Mouse (Mus musculus): Measurements from ENCODE around the gene Ankrd37.

Ankrd37 gene

DNA sequence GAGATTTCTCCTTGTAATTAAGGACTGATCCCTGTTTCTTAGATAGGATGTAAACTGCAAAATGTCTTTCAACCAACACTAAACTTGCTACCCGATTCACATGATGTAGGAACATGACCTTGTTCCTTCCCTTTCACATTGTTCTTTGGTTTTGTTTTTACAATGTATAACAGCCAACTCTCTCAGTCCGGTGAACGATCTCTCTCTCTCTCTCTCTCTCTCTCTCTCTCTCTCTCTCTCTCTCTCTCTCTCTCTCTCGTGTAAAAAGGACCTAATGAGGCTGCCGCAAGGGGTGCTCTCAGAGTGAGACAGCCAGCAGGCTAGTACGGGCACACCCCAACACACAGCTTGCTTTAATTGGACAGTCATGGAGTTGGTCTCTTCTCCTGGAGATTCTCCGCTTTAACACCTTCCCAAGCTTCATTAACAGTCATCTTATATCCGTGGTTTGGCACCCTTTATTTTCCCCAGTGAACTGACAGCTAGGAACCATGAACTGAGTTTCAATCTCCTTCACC lies 31.5 kb downstream of the Ankrd37 start:
- DNase-seq (ENCODE audit: low spot score in 2 of 2) = no peak

- DNase-seq (ENCODE audit: low spot score in 2 of 2) = no peak
Observed at GRCm38 (mm10) chr8:45970894-45971293, 34.6 kb downstream of the Ankrd37 start.

DNA sequence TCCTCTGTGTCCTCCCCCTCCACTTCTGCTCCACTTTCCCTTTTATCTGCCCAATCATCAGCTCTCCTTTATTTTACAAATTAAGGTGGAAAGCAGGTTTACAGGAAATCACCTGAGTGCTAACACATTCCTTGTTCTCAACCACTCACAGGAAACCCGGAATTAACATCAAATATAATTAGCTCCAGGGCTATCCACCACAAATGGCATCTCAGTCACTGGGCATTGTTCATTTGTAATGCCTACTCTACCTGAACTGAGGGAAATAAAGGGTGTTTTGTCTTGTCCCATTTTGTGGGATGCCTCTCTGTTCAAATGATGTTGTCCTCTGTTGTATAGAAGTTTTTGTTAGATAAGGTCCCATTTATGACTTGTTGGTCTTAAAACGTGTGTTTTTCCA lies 54.9 kb downstream of the Ankrd37 start:
- DNase-seq (ENCODE audit: low spot score in 2 of 2) = no peak
